Mouse (Mus musculus) brown adipose tissue, adult 24 weeks (tissue): ENCODE results near the gene Nfyb. TPM values are rescaled to one million over a fixed set of nuclear protein-coding genes. Genes with fewer than 3 reads are reported as not detected.
A peak's percentile ranks its signal among the peaks of the same experiment; 100 is the strongest.

Source experiments
- H3K27ac ChIP-seq: fragments of 200-500 bp; replicated peaks from 2 replicates; pipeline ENCODE4 v1.5.1; 2012; ENCODE audit warnings: low read depth, mild to moderate bottlenecking, low read length
- H3K4me1 ChIP-seq: fragments of 200-500 bp; 2 replicates; pipeline ENCODE4 v1.6.1; 2012; ENCODE audit warnings: low read length, mixed read lengths; ENCODE audit not compliant: control insufficient read depth, insufficient read depth, insufficient read length
- H3K4me3 ChIP-seq: fragments of 200-500 bp; 2 replicates; pipeline ENCODE4 v1.5.1; 2012; ENCODE audit warnings: low read depth, mild to moderate bottlenecking, low read length, moderate library complexity; ENCODE audit not compliant: insufficient read depth
- polyA plus RNA-seq: library from polyadenylated mRNA; stranded (reverse); fragments of >200 nt; gene quantifications from 2 replicates; pipeline ENCODE4 v1.2.4, GENCODE M21; 2012; ENCODE audit not compliant: missing spikeins, insufficient read depth, insufficient read length

Gene Nfyb
- 9.2 and 10.9 TPM in 2 replicates for polyA plus RNA-seq

GRCm38 (mm10) chr10:82763840-82764631 lies at the start of gene Nfyb:
TSS of gene Nfyb (minus strand) at chr10:82764144.
- H3K4me1 ChIP-seq: peaks cover 11% of the 10 kb centered on the region
- peak within 1 kb of the TSS; percentile 70 for H3K4me3 ChIP-seq
- peak within 1 kb of the TSS; percentile 64 for H3K27ac ChIP-seq

- Histone ChIP-seq H3K4me1 (no peaks in the 10 kb centered on the region), H3K4me3 (peak overlapping the region; percentile 61), H3K27ac (no peak overlapping the region)
Observed at GRCm38 (mm10) chr10:82811855-82812431, 48.0 kb upstream of the Nfyb start.

- Histone ChIP-seq H3K4me1 (no peaks in the 10 kb centered on the region), H3K4me3 (no peak overlapping the region), H3K27ac (no peak overlapping the region)
Observed at GRCm38 (mm10) chr10:82809352-82809751, 45.4 kb upstream of the Nfyb start.

- Histone ChIP-seq H3K27ac (no peak overlapping the region), H3K4me3 (no peak overlapping the region), H3K4me1 (no peaks in the 10 kb centered on the region)
Observed at GRCm38 (mm10) chr10:82808891-82809290, 44.9 kb upstream of the Nfyb start.

GRCm38 (mm10) chr10:82808155-82808554 lies 44.2 kb upstream of the Nfyb start:
- Histone ChIP-seq H3K4me1 (no peaks in the 10 kb centered on the region), H3K27ac (no peak overlapping the region), H3K4me3 (no peak overlapping the region)

- Histone ChIP-seq H3K4me3 (no peak overlapping the region), H3K4me1 (no peaks in the 10 kb centered on the region), H3K27ac (no peak overlapping the region)
Observed at GRCm38 (mm10) chr10:82807238-82807637, 43.3 kb upstream of the Nfyb start.

GRCm38 (mm10) chr10:82806414-82806813 lies 42.5 kb upstream of the Nfyb start:
- Histone ChIP-seq H3K27ac (no peak overlapping the region), H3K4me3 (no peak overlapping the region)

GRCm38 (mm10) chr10:82805111-82805510 lies 41.2 kb upstream of the Nfyb start:
- Histone ChIP-seq H3K27ac (no peak overlapping the region), H3K4me3 (no peak overlapping the region), H3K4me1 (no peaks in the 10 kb centered on the region)

More at GRCm38 (mm10) chr10:82806414-82806813, 42.5 kb upstream of the Nfyb start:
- no peaks in the 10 kb centered on the region for H3K4me1 ChIP-seq

GRCm38 (mm10) chr10:82804396-82804795 lies 40.5 kb upstream of the Nfyb start:
- no peaks in the 10 kb centered on the region for H3K4me1 ChIP-seq
- no peak overlapping the region for H3K4me3 ChIP-seq
- no peak overlapping the region for H3K27ac ChIP-seq

- Histone ChIP-seq H3K4me3 (no peak overlapping the region), H3K27ac (no peak overlapping the region)
Observed at GRCm38 (mm10) chr10:82800094-82800493, 36.1 kb upstream of the Nfyb start.

GRCm38 (mm10) chr10:82798312-82798933 lies 34.5 kb upstream of the Nfyb start:
- Histone ChIP-seq H3K4me3 (no peak overlapping the region), H3K27ac (no peak overlapping the region), H3K4me1 (no peaks in the 10 kb centered on the region)

More at GRCm38 (mm10) chr10:82800094-82800493, 36.1 kb upstream of the Nfyb start:
- no peaks in the 10 kb centered on the region for H3K4me1 ChIP-seq

- H3K4me1 ChIP-seq: no peaks in the 10 kb centered on the region
- H3K4me3 ChIP-seq: no peak overlapping the region
- H3K27ac ChIP-seq: no peak overlapping the region
Observed at GRCm38 (mm10) chr10:82797119-82797491, 33.2 kb upstream of the Nfyb start.

- no peak overlapping the region for H3K27ac ChIP-seq
- no peak overlapping the region for H3K4me3 ChIP-seq
- H3K4me1 ChIP-seq: no peaks in the 10 kb centered on the region
Observed at GRCm38 (mm10) chr10:82796471-82797118, 32.7 kb upstream of the Nfyb start.

- Histone ChIP-seq H3K4me1 (no peaks in the 10 kb centered on the region), H3K4me3 (no peak overlapping the region), H3K27ac (no peak overlapping the region)
Observed at GRCm38 (mm10) chr10:82795767-82796166, 31.8 kb upstream of the Nfyb start.

- H3K27ac ChIP-seq: no peak overlapping the region
- H3K4me3 ChIP-seq: peak overlapping the region; percentile 25
- H3K4me1 ChIP-seq: no peaks in the 10 kb centered on the region
Observed at GRCm38 (mm10) chr10:82795071-82795731, 31.3 kb upstream of the Nfyb start.
